Mouse (Mus musculus) T-cell, adult 66 days (primary cell): ENCODE results near the gene Enpp6. TPM values are rescaled to one million over a fixed set of nuclear protein-coding genes. Genes with fewer than 3 reads are reported as not detected.

Experiments
- total RNA-seq, 2 experiments: library from RNA; stranded (reverse); gene quantifications; 3 replicates in 1 of 2; 4 replicates in 1 of 2; pipeline ENCODE4 v1.2.4; 2023

The Enpp6 gene
- total RNA-seq: under 1 TPM in 1 of 2 experiments, not detected in 1; 0.73 TPM

GRCm38 (mm10) chr8:46986386-46987140, at the start of gene Enpp6:
Gene Enpp6 (plus strand): TSS chr8:46986887.

Other genes with a start within 250 kb of the Enpp6 start
- gene Irf2, start 247.2 kb upstream of the Enpp6 start, total RNA-seq: 100 to 1,000 TPM; 160 to 165 TPM